In the genomic region with DNA sequence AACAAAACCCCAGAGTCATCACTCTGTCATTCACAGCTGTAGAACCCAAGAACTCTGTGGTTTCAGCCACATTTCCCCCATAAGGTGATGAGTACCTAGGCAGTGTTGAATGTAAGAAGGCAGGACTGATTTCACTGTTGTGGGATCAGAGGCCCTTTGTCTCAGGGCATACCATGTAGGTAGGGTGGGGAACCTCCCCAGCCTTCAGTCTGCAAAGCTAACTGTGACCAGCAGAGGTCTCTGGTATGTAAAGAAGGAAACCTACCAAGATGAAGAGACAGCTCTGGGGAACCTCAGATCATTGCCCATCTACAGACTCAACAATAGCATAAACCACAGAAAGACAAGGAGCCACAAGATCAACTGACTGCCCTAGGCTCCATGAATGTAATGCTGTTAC, we compare ENCODE assay signal across 9 mouse cellular contexts. TPM values are rescaled to one million over a fixed set of nuclear protein-coding genes. Genes with fewer than 3 reads are reported as not detected.
DNase-seq lines count a peak whose midpoint lies in the region; ATAC-seq lines count a peak whose summit lies in the region.
"Had no signal": no experiment of that assay in that cellular context is flagged by ENCODE, and none has a peak within 500 bp of the region (broad histone marks: within the 10 kb centered on the region; RNA-seq: fewer than 3 reads in every experiment).

No protein-coding gene starts in this region.

- no peak overlapping the region for H3K9ac ChIP-seq in forebrain, embryonic 11.5 days (ENCODE audit: low read length)

- no peaks in the 10 kb centered on the region for H3K36me3 ChIP-seq in forebrain, embryonic 11.5 days (ENCODE audit: control insufficient read depth, insufficient read depth, low read length)

- no peaks in the 10 kb centered on the region for H3K27me3 ChIP-seq in forebrain, embryonic 11.5 days (ENCODE audit: control insufficient read depth, insufficient read depth, low read length)

- no peaks in the 10 kb centered on the region for H3K9me3 ChIP-seq in forebrain, embryonic 11.5 days (ENCODE audit: control insufficient read depth, low read length)

- H3K4me1 ChIP-seq in forebrain, embryonic 11.5 days (replicated peaks; ENCODE audit: control insufficient read depth, insufficient read depth, low read length), result no peaks in the 10 kb centered on the region; the same call in 1 of the 2 replicates

- no peak overlapping the region for H3K4me3 ChIP-seq in forebrain, embryonic 11.5 days (ENCODE audit: low read depth, low read length)

- DNase-seq in heart, postnatal 10 days, result peak; percentile 11 to 19
- no peak for DNase-seq in heart, adult 8-10 months (ENCODE audit: low spot score)
- DNase-seq in right cerebral cortex, adult 18-20 months, result peak; percentile 28
- DNase-seq in right cerebral cortex, postnatal 25 days, result no peak
- DNase-seq in forebrain, embryonic 11.5 days (ENCODE audit: low spot score), result peak; percentile 56
- peak; percentile 59 for DNase-seq in thymus, postnatal 14 days
- DNase-seq in heart, postnatal 25 days (ENCODE audit: low spot score), result no peak

- H3K4me2 ChIP-seq in forebrain, embryonic 11.5 days (ENCODE audit: low read depth, low read length, severe bottlenecking), result no peak overlapping the region

- intact Hi-C loops in heart, postnatal 10 days (cut with DNase I), result loop anchor here (1.0 kb wide), 1 partner anchor 410 kb away; no protein-coding TSS in a partner anchor
- intact Hi-C loops in heart, postnatal 25 days (cut with DNase I), result no loop called here

- ATAC-seq in forebrain, embryonic 11.5 days (replicated peaks; ENCODE audit: low FRiP score), result peak; percentile 51; the same call in 1 of the 2 replicates
- 0 out of 2 replicates have a peak, but pooled peaks have one; percentile 34 for ATAC-seq in megakaryocyte-erythroid progenitor cell, adult 5-6 weeks (replicated peaks; ENCODE audit: low FRiP score, low TSS enrichment, poor library complexity, severe bottlenecking)

- no peak overlapping the region for H3K27ac ChIP-seq in forebrain, embryonic 11.5 days (ENCODE audit: low read depth, low read length)

RNA-seq across cellular contexts. Expression of a gene that starts 36.4 kb away (rescaled TPM):
- total RNA-seq in heart, postnatal 10 days (2021), result under 1 TPM in 1 of 2 experiments, not detected in 1; 0.35 TPM
- total RNA-seq in heart, adult 8-10 months (2022), result under 1 TPM in 3 of 4 experiments, not detected in 1; 0.19 to 0.34 (median 0.29) TPM
- polyA plus RNA-seq in forebrain, embryonic 11.5 days (2014; fragmentation: Nextera tagmentation; extraction: Ambion mirVana), result not detected in 2 replicates
- 3.1 TPM in 1 of 2 replicates, not detected in the other for total RNA-seq in megakaryocyte-erythroid progenitor cell, adult 5-6 weeks (2014; fragmentation: Nextera tagmentation)
- not detected in 2 replicates for total RNA-seq in megakaryocyte-erythroid progenitor cell, adult 5-6 weeks (2017)
- not detected for total RNA-seq in heart, postnatal 25 days (2021)
- total RNA-seq: adrenal gland, adult 18-20 months had no signal

Comparison
In these comparisons a context has a peak if more than half of its experiments do, and no peak if none do; other contexts are left out.
1. DNase-seq: peak in heart, postnatal 10 days (2 of 2), right cerebral cortex, adult 18-20 months (single experiment), forebrain, embryonic 11.5 days (single experiment) and thymus, postnatal 14 days (single experiment); none in heart, adult 8-10 months (single experiment), right cerebral cortex, postnatal 25 days (single experiment) and heart, postnatal 25 days (single experiment).